Mouse (Mus musculus) liver, postnatal 0 days (tissue): ENCODE measurements around the gene Mical3.

Experiments
- CTCF ChIP-seq: sonication (generic); IDR thresholded peaks from 2 replicates; pipeline ENCODE4 v1.5.1; 2016; ENCODE audit warnings: antibody characterized with exemption, low read depth
- EP300 ChIP-seq: IDR thresholded peaks from 2 replicates; pipeline ENCODE4 v1.6.1; 2016; ENCODE audit warnings: antibody characterized with exemption, low read depth, mild to moderate bottlenecking

DNA sequence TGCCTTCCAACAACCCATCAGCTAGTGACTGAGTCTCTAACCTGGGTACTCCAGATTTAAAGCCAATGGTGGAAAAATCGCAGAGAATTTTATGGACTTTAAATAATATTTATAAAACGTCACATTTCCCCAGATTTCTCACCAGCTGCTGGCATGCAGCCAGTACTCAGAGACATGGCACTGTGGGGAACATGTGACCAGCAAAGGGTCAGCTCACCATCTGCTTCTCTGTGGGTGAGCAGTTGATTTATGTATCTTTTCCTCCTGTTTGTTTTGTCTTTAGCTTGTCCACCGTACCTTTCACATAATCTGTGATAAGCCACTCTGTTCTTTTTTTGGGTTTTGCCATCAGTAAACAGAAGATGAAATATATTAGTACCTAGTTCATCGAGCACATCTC is 125.8 kb downstream of the Mical3 start:
- TF ChIP-seq CTCF (no peak), EP300 (no peak)
